Mouse (Mus musculus) kidney, postnatal 36 days (tissue): ENCODE results near the gene Dclre1a.
"Not testable (repeated sequence)": the region's sequence is repeated elsewhere in the genome, so short reads cannot be mapped to it uniquely, and the experiment has no call there.

Experiments
- DNase-seq, 2 experiments: peaks; one replicate each; pipeline ENCODE4 v3.0.0; 2021 to 2022; ENCODE audit warnings: mixed read lengths in 2 of 2

The Dclre1a gene

DNA sequence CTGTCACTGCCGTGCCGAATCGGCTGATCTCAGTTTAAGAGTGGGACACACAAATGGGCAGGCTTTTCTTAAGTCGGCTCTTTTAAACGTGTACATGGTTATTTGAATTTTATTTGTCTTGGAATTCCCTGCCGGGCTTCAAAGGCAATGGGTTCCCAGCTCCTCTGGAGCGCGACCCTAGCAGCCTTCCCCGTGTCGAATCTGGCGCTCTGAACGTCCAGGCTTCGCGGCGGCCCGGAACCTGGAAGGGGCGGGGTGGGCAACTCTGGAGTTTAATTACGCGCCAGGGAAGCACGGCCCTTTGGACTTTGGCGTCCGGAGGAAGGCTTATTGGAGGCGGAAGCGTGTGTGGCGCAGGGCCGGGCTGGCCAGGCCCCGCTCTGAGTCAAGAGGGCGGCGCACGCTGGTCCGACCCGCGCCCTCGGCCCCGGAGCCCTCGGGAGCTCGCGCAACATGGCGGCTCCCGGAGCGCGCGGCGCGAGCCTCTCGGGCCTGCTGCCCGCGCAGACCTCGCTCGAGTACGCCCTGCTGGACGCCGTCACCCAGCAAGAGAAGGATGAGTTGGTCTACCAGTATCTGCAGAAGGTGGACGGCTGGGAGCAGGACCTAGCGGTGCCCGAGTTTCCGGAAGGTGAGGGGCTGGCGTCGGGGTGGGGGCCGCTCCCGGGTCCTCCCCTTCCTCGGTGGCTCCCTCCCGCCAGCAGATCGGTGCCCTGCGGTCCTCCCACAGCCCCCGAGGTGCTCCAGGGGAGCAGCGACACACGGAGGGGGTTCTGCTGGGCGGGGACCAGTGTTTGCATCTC lies 409 bp upstream of the Dclre1a start, which contains the start of gene Nhlrc2:
Nhlrc2 (plus strand) TSS at position 32 of the 803 bp plus-strand sequence.
- DNase-seq, result peak; percentile 95

DNA sequence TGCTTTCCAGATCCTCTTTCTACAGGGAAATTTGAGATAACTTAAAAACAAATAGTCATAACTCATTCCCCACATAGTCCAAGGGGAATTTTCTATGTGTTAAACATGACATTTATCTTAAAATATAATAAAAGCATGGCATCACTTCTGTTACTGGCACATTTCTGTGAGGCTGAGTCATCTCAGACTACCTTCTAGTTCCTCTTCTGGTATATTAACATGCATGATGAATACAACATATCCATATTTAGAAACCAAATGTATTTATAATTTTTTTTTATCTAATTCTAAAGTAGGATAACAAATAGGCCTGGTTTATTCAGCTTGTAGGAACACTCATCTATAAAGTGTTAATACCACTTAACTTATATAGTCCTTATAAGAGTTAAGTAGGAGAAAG lies 2.0 kb downstream of the Dclre1a start:
- no peak for DNase-seq

DNA sequence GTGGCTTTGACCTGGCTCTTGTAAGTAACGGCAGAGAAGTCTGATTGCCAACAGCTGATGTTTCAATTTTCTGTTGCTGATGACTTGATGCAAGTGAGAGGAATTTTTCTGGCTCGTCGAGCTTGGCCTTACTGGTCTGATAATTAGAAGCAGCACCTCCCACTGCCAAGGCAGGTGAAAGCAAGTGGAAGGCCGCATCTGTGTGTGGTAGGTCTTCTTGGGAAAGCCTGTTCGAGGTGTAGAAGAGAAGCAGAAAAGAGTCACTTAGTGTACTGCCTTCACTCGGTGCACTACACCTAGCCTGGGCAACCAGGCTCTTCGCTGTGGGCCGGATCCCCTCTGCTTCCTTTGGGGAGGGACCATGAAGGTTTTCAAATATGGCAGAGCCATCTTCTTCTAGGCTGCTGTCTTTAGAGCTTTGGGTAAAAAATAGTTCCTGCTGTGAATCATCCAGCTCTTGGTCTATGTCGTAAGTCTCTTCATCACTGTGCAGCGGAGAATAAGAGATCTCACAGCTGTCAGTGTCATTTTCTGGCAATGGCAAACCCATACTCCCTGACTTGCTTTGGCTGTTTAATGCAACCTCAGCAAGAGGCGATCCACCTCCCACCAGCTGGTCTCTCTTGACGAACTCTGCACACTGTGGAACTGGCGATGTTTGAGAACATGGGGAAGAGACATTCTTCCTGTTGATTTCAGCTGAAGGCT lies 3.2 kb downstream of the Dclre1a start:
- DNase-seq, result no peak

DNA sequence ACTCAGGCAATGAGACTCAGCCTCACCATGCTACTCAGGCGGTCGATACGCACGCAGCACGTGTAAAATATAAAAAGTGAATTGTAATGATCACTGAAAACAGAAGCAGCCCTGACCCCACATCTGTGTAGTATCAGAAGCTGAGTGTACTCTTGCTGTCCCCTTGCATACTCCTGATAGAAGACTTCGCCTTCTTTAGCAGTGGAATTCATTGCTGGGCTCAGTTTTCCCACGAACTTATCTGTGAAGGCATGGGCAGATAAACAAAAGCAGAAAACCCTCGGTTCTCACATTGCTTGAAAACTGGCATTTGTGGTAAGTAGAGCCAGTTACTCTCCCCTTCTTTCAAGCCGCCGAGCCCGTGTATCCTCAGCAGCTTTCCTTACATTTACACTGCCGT lies 4.7 kb downstream of the Dclre1a start:
- DNase-seq, result no peak

DNA sequence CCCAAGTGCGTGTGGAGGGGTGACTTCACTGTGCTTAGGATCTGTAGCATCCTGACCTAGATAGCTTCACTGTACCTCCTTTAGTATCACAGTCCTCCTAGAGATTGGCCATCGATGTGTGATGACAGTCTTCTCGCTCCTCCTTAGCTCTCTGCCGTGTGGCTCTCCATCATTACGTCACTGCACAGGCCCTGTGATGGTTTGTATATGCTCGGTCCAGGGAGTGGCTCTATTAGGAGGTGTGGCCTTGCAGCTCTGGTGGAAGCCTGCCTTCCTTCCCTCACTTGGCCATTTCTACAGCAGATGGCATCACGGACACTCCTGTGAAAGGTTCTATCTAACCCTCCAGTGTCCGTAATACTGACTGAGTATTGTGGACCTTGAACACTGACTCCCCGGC lies 12.3 kb downstream of the Dclre1a start:
- no peak for DNase-seq

DNA sequence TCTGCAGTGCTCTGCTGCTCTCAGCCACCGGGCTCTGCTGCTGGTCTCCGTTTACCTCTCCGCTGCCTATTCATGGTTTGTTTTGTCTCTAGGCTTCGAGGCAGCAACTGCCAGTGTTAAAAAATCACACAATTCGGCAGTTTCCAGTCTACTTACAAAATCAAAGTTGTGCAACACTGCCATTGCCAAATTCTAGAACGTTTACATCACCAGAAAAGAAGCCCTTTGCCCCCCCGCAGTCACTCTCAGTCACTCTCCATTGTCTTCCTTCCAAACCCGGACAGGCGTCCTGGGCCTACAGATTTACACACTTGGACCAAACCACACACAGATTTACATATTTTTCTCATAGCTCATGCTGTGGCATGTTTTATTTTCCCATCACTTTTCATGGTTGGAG lies 13.0 kb downstream of the Dclre1a start:
- no peak for DNase-seq

DNA sequence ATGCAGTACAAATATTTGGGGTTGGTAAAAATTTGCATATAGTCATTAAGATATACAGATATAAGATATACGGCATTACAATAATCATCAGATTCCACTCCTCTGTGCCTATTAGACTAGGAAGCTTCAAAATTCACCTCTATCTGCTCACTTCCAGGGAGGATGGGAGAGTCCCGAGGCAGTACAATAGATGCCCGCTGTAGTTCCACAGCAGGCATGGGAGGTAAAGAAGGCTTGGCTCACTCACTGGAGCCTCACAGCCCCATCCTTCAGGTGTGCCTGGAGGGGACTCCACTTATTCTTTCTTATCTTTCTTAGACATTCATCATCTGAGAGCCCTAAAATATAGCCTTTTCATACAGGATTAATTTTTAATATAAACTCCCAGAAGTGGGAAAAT lies 13.7 kb downstream of the Dclre1a start:
- no peak for DNase-seq

DNA sequence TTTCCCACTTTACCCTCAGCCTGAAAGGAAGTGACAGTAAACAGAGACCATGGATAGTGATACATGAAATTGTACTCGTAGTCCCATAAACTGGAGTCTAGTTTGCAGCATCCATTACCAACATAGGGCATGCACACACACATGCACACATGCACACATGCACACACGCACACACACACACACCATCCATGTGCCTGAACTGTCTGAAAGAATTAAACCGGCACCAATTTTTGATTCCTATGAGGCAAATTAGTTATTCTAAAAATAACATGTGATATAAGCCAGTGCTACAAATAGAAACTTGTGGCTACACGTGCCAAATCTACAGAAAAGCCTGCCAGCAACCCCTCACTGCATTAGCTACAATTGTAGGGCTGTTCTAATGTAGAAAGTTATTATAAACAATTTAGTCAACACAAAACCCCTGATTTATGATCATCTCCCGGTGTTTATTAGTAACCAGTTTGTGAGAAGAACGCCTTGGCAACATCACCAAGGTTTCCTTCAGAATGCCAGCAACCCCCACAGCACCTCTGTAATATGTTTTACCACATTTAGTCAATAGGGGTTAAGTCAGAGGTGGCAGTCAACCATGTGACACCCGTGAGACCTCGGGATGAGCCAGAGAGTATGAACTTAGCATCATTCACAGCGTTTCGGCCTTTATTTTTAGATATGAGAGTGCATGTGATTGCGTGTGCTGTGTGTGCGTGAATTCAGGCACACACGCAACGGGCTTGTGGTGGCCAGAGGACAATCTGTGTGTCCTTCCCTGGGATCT lies 14.5 kb downstream of the Dclre1a start:
- no peak for DNase-seq

DNA sequence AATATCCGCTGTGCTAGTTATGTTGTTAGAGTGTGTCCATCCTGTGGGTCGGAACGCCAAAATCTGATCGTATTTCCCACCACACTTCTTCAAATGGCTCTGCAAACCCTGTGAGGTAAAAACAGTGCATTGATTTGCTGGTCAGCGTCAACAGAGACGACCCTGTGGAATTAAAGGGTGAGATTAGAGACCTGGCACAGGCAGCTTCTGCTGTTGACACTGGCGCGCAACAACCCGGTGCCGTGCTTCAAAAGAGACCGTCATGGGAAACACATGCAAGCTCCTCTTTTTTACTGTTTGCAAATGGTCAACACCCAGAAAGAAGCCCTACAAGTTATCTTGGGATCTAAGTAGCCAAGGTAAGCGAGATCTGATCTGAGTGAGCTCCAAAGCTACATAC lies 16.8 kb downstream of the Dclre1a start:
- no peak for DNase-seq

DNA sequence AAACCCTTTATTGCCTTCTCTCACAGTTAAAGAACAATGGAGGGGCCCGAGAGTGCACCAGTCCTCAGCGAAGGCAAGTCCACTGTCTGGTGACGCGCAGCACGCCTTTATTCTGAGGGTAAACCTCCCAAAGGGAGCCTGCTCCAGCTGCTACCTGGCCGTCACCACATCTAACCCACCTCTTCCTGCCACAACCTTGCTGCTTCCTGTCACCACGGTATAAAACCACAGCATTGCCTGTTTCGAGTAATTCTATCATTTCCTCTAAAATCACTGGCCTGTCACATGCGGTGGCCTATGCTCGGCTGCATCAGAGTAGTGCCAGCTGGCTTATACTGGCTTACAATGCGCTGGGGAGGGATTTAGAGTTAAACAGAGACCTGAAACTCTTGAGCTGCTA lies 17.5 kb downstream of the Dclre1a start:
- not testable (repeated sequence) for DNase-seq

DNA sequence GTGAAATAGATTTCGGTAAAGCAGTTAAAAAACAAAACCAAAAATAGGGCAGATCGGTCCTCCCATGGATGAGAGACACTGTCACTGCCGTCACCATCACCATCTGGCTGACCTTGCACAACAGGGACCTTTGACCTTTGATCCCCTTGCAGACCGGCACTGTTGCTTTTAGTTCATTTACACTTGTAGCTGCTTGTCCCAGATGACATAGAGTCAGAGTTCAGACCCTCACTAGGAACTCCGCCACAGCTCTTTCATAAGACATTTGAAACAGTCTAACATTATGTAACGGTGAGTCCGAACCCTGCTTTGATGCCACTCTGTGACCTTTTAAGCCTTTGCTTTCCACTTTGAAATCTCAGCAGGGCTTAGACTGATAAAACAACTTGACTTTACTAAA lies 28.6 kb downstream of the Dclre1a start:
- not testable (repeated sequence) for DNase-seq

DNA sequence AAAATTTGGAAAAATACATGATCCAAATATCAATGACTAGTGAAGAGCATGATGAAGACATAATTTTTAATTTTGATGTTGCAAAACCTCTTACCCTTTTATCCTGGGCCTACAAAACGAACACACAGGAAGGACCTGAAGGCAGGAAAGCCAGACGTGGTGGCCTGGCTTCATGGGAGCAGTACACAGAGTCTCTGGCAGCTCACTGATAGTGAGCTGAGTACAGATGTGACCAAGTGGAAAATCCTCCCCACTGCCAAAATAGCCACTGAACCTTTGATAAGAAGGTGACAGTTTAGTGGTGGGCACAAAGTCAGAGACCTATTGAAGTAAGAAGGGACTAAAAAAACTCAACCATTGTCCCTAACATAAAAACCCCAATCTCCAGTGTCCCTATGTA lies 34.5 kb downstream of the Dclre1a start:
- DNase-seq, result not testable (repeated sequence)

DNA sequence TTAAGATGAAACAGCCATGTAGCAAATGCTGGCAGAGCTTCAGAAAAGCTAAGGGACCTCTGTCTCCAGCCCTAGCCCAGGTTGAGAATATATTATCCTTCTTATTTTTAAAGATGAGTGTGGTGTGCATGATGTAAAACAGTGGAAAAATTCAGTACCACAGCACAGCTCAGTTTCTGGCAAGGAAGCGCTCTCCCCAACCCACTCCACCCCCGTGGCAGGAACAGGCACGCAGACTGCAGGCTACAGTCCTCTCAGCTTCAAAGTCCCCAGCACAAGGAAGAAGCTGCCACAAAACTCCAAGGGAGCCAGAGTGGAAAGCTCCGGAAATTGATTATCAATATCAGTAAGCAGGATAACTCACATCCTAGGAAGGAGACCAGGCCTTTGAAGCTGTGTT lies 36.8 kb downstream of the Dclre1a start:
- not testable (repeated sequence) for DNase-seq

DNA sequence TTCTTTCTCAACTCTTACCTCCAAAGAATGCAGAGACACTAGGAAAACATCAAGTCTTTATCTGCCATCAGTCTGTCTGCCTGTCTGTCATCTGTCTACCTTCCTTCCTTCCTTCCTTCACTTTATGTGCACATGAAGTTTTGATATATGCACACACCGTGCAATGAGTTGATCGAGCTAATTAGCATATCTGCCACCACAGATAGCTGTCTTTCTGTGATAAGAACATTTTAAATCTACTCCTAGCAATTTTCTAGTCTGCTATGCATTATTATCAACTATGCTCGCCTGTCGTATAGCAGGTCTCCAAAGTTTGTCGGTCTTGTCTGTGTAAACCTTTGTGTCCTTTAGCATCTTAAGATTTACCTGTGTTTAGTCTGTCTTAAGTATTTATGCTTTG lies 44.5 kb downstream of the Dclre1a start:
- not testable (repeated sequence) for DNase-seq

DNA sequence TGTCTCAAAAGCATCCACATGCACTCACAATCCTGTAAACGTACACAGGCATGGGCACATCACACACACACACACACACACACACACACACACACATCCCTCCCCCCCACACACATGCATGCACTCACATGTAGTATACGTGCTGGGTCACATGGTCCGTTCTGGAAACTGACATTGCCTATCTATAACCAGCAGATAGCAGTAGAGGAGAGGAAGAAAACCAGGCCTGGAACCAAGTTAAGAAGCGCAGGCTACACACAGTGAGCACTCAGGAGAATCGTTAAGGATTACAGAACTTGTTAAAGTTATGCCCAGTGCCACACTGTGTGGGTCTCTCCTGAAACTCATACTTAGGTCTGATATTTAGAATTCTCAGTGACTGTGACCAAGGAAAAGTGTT lies 45.0 kb downstream of the Dclre1a start:
- not testable (repeated sequence) for DNase-seq

DNA sequence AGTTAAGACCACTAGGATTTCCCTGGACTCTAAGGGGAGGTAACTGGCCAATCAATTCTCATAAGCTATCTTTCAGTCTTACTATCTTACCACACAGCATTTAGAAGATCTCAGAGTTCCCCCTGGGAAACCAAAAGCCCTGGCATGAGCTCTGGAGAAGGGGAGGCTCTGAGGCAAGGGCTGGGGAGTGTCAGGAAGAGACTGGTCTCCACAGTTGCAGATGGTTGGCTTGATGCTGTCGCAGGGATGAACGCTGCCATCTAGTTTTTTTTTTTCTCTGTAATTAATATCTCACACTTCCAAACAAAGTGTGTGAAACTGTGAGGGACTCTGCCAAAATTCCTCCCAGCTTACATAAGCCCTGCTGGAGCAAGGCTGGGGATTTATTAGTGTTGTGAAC lies 53.9 kb downstream of the Dclre1a start:
- DNase-seq, result not testable (repeated sequence)

DNA sequence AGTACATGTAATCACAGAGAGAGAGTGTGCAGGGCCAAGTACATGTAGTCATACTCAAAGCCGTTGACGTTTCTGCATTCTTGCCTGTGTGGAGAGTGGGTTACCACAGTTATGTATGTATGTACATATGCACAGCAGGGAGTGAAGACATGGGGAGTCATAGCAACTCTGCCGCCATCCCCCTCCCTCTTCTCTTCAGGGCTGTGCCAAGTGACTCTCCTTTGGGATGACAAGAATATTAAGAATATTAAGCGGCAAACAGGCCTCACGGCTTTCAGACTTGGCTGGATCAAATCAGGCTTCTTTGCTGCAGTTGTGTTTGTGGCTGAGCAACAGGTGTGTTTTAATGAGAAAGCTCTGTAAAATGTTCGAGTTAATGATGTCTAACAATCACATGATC lies 58.4 kb downstream of the Dclre1a start:
- no peak for DNase-seq

DNA sequence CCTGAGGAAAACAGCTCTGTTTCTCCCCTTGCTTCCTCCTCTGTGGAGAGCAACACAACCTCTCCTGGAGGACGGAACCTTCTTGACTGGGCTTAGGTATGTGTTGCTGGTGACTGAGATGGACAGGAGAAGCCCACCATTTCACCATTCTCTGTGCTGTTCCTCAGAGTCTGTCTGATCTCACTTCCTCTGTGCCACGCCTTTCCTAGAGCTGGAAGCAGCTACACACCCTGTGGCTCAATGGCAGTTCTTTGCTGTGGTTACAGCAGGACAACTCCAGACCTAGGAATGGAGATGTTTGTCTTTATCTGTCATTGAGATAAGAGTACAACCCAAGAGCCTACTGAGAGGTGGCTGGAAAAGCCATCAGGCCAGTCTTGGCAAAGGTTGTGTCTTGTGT lies 60.7 kb downstream of the Dclre1a start:
- no peak for DNase-seq

DNA sequence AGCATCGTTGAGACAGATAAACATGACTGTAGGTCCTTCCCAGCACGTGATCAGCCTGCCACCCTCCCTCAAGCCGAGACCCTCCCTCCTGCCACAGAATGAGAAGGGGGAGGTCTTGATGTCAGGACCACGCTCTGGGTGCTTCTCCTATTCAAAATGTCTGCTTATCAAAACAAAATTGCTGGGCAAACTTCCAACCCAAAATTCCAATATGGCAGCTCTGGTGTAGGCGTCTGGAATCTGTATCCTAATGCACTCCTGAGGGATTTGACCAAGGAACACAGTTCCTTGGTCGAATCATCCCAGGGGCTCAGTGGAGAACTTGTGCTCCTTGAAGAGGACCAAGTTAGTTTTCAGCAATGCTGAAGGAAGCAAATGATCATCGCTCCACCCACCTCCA lies 61.1 kb downstream of the Dclre1a start:
- no peak for DNase-seq

DNA sequence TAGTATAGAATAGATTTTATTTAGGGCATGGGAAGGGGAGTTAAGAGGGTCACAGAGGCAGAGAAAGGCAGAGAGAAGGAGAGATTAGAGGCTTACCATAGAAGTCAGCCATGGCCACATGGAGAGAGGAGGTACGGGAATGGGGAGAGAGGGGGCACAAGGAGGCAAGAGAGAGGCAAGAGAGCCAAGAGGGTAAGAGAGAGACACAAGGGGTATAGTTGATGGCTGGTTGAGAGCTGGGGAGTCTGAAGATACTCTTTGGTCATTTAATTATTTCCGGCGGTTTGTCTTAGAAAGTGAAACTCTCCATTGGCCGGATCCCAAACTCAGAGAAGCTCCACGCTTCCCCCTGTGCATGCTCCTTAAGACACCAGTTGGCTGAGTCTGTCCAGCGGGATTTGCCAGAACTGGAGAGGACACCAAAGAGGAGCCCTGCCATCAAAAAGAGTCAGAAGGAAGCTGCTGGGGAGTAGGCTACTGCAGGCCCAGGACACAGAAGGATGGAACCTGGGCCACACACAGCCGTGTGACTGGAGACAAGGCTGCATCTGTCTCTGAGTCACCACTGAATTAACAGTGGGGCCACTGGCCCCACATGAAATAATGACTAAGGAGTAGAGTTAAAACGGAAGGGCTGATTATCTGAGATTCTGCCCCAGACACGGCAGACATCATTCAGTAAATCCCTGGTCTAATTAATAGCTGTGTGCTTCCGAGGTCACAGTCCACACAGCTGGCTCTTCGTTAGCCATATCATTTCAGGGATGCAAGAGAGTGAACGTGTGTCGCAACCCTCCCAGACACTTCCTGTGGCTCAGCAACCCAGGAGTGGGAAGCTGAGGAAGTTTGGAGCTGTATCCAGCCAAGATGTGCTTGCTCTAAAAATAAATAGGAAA lies 62.4 kb downstream of the Dclre1a start:
- DNase-seq, result peak; percentile 32 to 53

DNA sequence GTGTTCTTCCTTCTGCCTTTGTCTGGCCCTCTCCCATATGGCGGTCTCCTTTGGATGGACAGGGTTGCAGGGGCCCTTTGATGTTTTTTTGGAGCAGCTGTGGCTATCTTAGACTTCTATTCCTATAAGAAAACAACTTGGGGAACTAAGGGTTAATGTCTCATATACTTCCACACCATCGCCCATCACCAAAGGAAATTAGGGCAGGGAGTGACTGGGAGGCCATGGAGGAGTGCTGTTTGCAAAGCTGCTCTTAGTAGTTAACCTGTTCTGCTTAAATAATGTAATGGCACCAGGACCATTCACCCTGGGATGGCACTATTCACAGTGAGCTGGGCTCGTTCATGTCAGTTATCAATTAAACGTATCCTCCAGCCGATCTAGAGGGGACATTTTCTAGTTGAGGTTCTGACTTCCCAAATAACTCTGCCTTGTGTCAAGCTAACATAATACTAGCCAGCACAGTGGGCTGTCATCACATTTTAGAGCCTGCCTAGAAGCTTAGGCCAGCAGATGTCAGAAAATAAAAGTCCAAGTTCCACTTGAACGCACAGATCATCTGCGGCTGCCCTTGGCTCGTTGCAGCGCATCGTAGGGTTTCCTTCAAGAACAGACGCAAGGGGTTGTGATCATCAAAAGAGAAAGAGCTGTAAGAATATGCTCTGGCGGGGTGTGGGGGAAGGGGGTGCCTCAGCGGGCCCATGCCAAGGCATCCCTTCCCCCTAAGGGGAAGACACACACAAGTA lies 63.2 kb downstream of the Dclre1a start:
- DNase-seq, result peak in 1 of 2 experiments; percentile 20
